Mouse (Mus musculus): Measurements from ENCODE around the gene Prl8a6.

The Prl8a6 gene

GRCm38 (mm10) chr13:27438588-27438987 lies at the start of gene Prl8a6:
TSS of gene Prl8a6 (minus strand) at chr13:27438688.
- DNase-seq (ENCODE audit: low spot score), result no peak

DNA sequence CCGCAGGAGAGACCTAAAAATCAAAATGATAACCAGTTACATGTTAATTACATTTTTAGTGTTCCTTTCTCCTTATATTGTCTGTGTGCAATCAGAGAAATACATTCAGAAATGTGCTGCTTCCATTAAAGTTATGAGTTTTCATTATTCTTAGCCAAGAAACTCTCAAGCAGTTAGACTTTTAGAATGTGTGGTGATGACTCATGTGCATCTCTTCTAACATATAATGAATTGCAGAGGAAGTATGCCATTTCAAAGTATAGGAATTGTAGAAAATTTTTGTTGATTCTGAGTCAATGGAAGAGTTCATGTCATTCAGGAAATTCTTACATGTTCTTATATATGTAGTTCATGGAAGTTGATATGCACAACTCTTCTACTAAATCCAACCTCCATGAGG lies 5.3 kb downstream of the Prl8a6 start:
- no peak for DNase-seq (ENCODE audit: low spot score)

GRCm38 (mm10) chr13:27413640-27414039 lies 24.8 kb downstream of the Prl8a6 start:
- DNase-seq (ENCODE audit: low spot score), result no peak

GRCm38 (mm10) chr13:27399061-27399724 lies 39.3 kb downstream of the Prl8a6 start:
- DNase-seq (ENCODE audit: low spot score), result no peak

DNA sequence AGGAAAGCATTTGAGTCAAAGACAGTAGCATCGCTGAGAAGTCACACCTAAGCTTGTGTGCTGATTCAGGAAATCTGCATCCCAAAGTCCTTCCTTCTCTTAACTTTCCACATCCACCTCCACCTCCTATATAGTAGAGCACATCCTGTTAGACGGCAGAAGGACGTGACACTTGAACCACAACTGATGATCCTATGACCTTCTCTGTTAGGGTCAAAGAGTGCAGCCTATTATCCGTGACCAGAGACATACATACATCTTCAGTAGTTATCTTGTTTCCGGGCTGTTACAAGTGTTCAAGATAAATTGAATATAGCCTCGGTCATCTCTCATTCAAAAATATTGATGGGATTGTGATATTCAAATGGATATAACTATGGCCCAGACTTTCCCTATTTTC lies 47.7 kb downstream of the Prl8a6 start, which contains the start of gene Prl2b1:
Gene Prl2b1 (minus strand): TSS at position 101 of the 400 bp plus-strand sequence.
- no peak for DNase-seq (ENCODE audit: low spot score)

Data from lung, postnatal 25 days (tissue).